Mouse (Mus musculus) liver, embryonic 13.5 days (tissue): ENCODE measurements around the gene Fnbp4. TPM values are rescaled to one million over a fixed set of nuclear protein-coding genes. Genes with fewer than 3 reads are reported as not detected.

Experiments used
- ATAC-seq: fragments of 200-750 bp; cut with Nextera tagmentation; 2 replicates; pipeline ENCODE4 v1.8.0; 2017; ENCODE audit warnings: low read depth, mild to moderate bottlenecking, moderate number of reproducible peaks, moderate library complexity
- DNase-seq: peaks from one replicate; pipeline ENCODE4 v3.0.0; 2022
- H3K27ac ChIP-seq: fragments of 300-500 bp; sonication (generic); 2 replicates; pipeline ENCODE4 v1.5.1; 2015; ENCODE audit warnings: moderate library complexity, mild to moderate bottlenecking, inconsistent platforms
- H3K27me3 ChIP-seq: fragments of 300-500 bp; sonication (generic); 2 replicates; pipeline ENCODE4 v1.6.1; 2015; ENCODE audit warnings: mild to moderate bottlenecking, inconsistent platforms
- H3K36me3 ChIP-seq: fragments of 300-500 bp; sonication (generic); 2 replicates; pipeline ENCODE4 v1.6.1; 2015; ENCODE audit warnings: mild to moderate bottlenecking, inconsistent platforms
- H3K4me1 ChIP-seq: fragments of 300-500 bp; sonication (generic); replicated peaks from 2 replicates; pipeline ENCODE4 v1.6.1; 2015; ENCODE audit warnings: inconsistent platforms
- H3K4me2 ChIP-seq: fragments of 300-500 bp; sonication (generic); 2 replicates; pipeline ENCODE4 v1.6.1; 2015; ENCODE audit warnings: inconsistent platforms, mild to moderate bottlenecking, moderate library complexity
- H3K4me3 ChIP-seq: fragments of 300-500 bp; sonication (generic); replicated peaks from 2 replicates; pipeline ENCODE4 v1.5.1; 2015; ENCODE audit warnings: mild to moderate bottlenecking, inconsistent platforms
- H3K9ac ChIP-seq: fragments of 300-500 bp; sonication (generic); 2 replicates; pipeline ENCODE4 v1.6.1; 2015; ENCODE audit warnings: mild to moderate bottlenecking, inconsistent platforms
- H3K9me3 ChIP-seq: fragments of 300-500 bp; sonication (generic); replicated peaks from 2 replicates; pipeline ENCODE4 v1.6.1; 2016; ENCODE audit warnings: inconsistent platforms
- WGBS: fragments of 180-500 bp; shearing (Covaris S2); methylation state at CpG from one replicate; pipeline ENCODE4 v1.1.7; 2015; ENCODE audit not compliant: insufficient replicate concordance; 5-methylcytosine and 5-hydroxymethylcytosine counted together
- polyA plus RNA-seq: library from polyadenylated mRNA; unstranded; fragments of >200 nt; fragmentation: Nextera tagmentation; extraction: Ambion mirVana; gene quantifications from 2 replicates; pipeline ENCODE4 v1.2.1, GENCODE M21; 2015

The Fnbp4 gene
- polyA plus RNA-seq: 30.4 and 37.1 TPM in 2 replicates

DNA sequence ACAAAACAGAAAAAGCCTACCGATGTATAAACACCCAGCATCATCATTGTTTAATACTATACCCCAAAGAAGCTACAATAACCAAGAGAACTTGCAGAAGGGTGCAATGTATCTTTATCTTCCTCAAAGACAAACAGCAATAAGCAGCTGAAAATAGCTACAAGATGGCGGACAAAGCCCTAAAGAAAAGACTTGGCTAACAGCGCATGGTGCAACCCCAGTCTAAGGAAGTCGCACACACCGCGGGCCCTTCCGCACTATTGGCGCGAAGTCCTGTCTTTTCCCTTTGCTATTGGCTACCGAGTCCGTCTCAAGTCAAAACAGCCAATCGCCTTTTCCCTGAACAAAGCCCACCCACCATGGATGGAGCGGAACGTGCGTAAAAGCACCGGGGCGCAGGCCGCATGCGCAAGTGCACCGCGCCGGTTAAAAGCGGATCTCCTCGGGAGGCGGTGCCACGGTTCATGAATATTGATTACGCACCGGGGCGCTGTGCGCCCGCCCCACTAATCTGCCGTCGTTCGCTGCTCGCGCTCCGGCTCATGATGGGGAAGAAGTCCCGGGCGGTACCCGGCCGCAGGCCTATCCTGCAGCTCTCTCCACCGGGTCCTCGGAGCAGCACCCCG is at the start of gene Fnbp4:
Gene Fnbp4, plus strand, starts transcription at position 318 of the 626 bp plus-strand sequence.
- H3K4me2 ChIP-seq: peak within 1 kb of the TSS; percentile 77
- H3K9me3 ChIP-seq: no peaks in the 10 kb centered on the region
- H3K4me1 ChIP-seq: peaks cover 41% of the 10 kb centered on the region
- under 1% methylated on average over 44 of the region's 44 CpGs for WGBS
- peak within 1 kb of the TSS; percentile 96 for H3K9ac ChIP-seq
- peak; percentile 98 for DNase-seq
- peak; percentile 97 for ATAC-seq
- peak within 1 kb of the TSS; percentile 93 for H3K27ac ChIP-seq
- H3K4me3 ChIP-seq: peak within 1 kb of the TSS; percentile 87
- no peaks in the 10 kb centered on the region for H3K27me3 ChIP-seq
- peaks cover 30% of the 10 kb centered on the region for H3K36me3 ChIP-seq

- 90% methylated on average over 4 of the region's 4 CpGs for WGBS
- no peak for ATAC-seq
Measured at GRCm38 (mm10) chr2:90700943-90701342, 44.2 kb upstream of the Fnbp4 start.

GRCm38 (mm10) chr2:90708548-90708947 is 36.6 kb upstream of the Fnbp4 start:
- Histone ChIP-seq H3K4me1 (0 out of 2 replicates have a peak, but pooled peaks cover under 1% of the 10 kb centered on the region), H3K4me3 (no peak overlapping the region), H3K9ac (no peak overlapping the region), H3K36me3 (peaks cover 96% of the 10 kb centered on the region), H3K27ac (no peak overlapping the region), H3K4me2 (no peak overlapping the region), H3K27me3 (no peaks in the 10 kb centered on the region), H3K9me3 (no peaks in the 10 kb centered on the region)
- WGBS: 92% methylated on average over 1 of the region's 1 CpGs
- ATAC-seq (no peak), DNase-seq (no peak)

More at GRCm38 (mm10) chr2:90700943-90701342, 44.2 kb upstream of the Fnbp4 start:
- no peak overlapping the region for H3K9ac ChIP-seq
- DNase-seq: no peak
- H3K4me1 ChIP-seq: no peaks in the 10 kb centered on the region
- no peak overlapping the region for H3K27ac ChIP-seq
- H3K36me3 ChIP-seq: peaks cover 98% of the 10 kb centered on the region
- H3K4me2 ChIP-seq: no peak overlapping the region
- no peaks in the 10 kb centered on the region for H3K9me3 ChIP-seq
- no peaks in the 10 kb centered on the region for H3K27me3 ChIP-seq
- H3K4me3 ChIP-seq: no peak overlapping the region

DNA sequence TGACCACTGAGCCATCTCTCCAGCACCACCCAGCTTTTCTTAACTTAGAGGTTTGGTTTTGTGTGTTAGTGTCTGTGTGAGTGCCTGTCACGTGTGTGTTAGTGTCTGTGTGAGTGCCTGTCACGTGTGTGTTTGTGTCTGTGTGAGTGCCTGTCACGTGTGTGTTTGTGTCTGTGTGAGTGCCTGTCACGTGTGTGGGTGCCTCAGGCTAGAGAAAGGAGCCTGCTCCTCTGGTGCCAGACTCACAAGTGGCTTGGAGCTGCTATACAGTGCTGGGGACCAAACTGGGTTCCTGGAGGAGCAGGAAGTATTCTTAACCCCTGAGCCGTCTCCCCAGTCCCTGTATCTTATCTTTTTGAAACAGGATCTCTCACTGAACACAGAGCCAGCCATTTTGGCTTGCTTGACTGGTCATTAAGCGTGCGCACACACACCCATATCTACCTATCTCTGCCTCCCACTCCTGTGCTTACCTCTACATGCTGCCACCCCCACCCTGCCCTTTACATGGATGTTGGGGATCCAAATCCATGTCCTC is 29.5 kb upstream of the Fnbp4 start:
- Histone ChIP-seq H3K27ac (peak overlapping the region; percentile 92), H3K36me3 (peaks cover 90% of the 10 kb centered on the region)
- ATAC-seq: peak; percentile 98

DNA sequence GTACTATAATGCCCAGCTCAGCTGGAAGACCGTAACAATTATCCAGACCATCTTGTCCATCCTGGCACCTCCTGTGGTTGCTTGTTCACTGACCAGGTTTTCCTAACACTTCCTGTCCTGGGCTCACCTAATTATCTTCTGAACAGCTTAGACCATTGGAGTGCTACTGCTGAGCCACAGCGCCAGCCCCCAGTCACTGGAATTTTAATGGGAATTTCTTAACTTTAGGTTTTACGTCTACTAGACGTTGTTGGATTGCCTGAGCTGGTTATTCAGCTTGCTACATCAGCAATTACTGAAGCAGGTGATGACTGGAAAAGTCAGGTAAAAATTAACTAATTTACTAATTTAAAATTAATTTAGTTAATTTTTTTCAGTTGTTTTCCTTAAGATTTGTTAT is 27.8 kb upstream of the Fnbp4 start:
- H3K36me3 ChIP-seq: peaks cover 86% of the 10 kb centered on the region
- no peak for DNase-seq
- H3K9me3 ChIP-seq: no peaks in the 10 kb centered on the region
- no peak overlapping the region for H3K4me2 ChIP-seq
- no peak overlapping the region for H3K9ac ChIP-seq
- WGBS: 92% methylated on average over 4 of the region's 4 CpGs
- H3K4me3 ChIP-seq: no peak overlapping the region
- no peak for ATAC-seq
- H3K27ac ChIP-seq: peak overlapping the region; percentile 9; the same call in 1 of the 2 replicates
- peaks cover 32% of the 10 kb centered on the region for H3K4me1 ChIP-seq
- H3K27me3 ChIP-seq: no peaks in the 10 kb centered on the region

More for the DNA sequence above, 29.5 kb upstream of the Fnbp4 start:
- DNase-seq: peak; percentile 71
- Histone ChIP-seq H3K4me3 (0 out of 2 replicates have a peak overlapping the region, but pooled peaks have one; percentile 5), H3K4me2 (peak overlapping the region; percentile 51), H3K9ac (peak overlapping the region; percentile 55), H3K4me1 (peaks cover 32% of the 10 kb centered on the region), H3K9me3 (no peaks in the 10 kb centered on the region), H3K27me3 (no peaks in the 10 kb centered on the region)
- 27% methylated on average over 7 of the region's 7 CpGs for WGBS

DNA sequence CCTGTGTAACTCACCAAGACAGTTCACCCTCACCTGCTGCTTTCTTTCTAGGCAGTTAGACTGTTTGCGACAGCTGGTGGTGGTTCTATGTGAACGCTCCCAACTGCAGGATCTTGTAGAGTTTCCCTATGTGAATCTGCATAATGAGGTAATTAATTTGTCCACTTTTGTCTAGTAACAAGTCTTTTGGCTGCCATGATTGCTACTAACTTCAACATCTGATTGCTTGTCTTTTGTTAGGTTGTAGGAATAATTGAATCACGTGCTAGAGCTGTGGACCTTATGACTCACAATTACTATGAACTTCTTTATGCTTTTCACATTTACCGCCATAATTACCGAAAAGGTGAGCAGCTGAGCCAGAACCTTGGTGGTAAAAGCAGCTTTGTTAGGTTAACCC is 27.2 kb upstream of the Fnbp4 start:
- H3K4me2 ChIP-seq: no peak overlapping the region
- no peak overlapping the region for H3K9ac ChIP-seq
- H3K9me3 ChIP-seq: no peaks in the 10 kb centered on the region
- WGBS: 97% methylated on average over 5 of the region's 5 CpGs
- no peak overlapping the region; the same call in 1 of the 2 replicates for H3K27ac ChIP-seq
- H3K4me3 ChIP-seq: no peak overlapping the region
- peaks cover 85% of the 10 kb centered on the region for H3K36me3 ChIP-seq
- no peak for ATAC-seq
- DNase-seq: no peak
- H3K4me1 ChIP-seq: peaks cover 32% of the 10 kb centered on the region
- no peaks in the 10 kb centered on the region for H3K27me3 ChIP-seq

DNA sequence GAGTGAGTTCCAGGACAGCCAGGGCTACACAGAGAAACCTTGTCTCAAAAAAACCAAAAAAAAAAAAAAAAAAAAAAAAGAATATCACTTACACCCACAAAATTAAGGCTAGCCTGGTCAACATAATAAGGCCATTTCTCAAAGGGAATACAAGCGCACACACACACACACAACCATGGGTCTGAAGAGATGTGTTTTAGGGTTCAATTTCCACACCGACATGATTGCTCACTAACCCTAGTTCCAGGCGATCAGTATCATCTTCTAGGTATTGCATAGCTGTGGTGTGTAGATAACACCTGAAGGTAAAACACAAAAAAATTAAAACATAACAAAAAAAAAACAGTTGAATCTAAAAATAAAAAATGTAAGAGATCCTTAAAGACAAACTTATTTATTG is 18.4 kb upstream of the Fnbp4 start:
- no peak for DNase-seq
- H3K4me2 ChIP-seq: no peak overlapping the region
- peaks cover 95% of the 10 kb centered on the region for H3K36me3 ChIP-seq
- WGBS: 64% methylated on average over 3 of the region's 3 CpGs
- H3K9ac ChIP-seq: no peak overlapping the region
- no peak overlapping the region for H3K27ac ChIP-seq
- H3K4me1 ChIP-seq: peaks cover 11% of the 10 kb centered on the region; the same call in 1 of the 2 replicates
- H3K9me3 ChIP-seq: no peaks in the 10 kb centered on the region
- no peak for ATAC-seq
- H3K4me3 ChIP-seq: no peak overlapping the region
- no peaks in the 10 kb centered on the region for H3K27me3 ChIP-seq

GRCm38 (mm10) chr2:90735326-90735725 is 9.8 kb upstream of the Fnbp4 start:
- DNase-seq: no peak

DNA sequence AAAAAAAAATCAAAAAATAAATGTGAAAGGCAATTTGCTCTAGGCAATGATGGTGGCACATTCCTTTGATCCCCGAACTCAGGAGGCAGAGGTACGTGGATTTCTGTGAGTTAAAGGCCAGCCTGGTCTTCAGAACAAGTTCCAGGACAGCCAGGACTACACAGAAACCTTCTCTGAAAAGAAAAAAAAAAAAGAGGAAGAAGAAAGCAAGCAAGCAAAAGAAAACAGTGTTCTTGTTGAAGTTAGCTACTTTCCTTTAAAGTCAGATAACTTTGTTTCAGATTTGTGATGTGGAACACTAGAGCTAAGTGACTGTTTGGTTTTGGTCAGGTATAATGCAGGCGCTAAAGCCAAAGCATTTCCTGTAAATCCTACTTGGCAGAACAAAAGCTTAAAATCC is 6.4 kb upstream of the Fnbp4 start:
- Histone ChIP-seq H3K4me3 (no peak overlapping the region), H3K27ac (no peak overlapping the region), H3K36me3 (peaks cover 43% of the 10 kb centered on the region), H3K4me1 (no peaks in the 10 kb centered on the region), H3K9me3 (no peaks in the 10 kb centered on the region), H3K27me3 (no peaks in the 10 kb centered on the region), H3K4me2 (no peak overlapping the region), H3K9ac (no peak overlapping the region)
- DNase-seq: no peak
- 86% methylated on average over 3 of the region's 3 CpGs for WGBS
- no peak for ATAC-seq

More at GRCm38 (mm10) chr2:90735326-90735725, 9.8 kb upstream of the Fnbp4 start:
- Histone ChIP-seq H3K4me1 (no peaks in the 10 kb centered on the region), H3K27me3 (no peaks in the 10 kb centered on the region), H3K9me3 (no peaks in the 10 kb centered on the region), H3K4me2 (no peak overlapping the region), H3K36me3 (peaks cover 76% of the 10 kb centered on the region), H3K9ac (no peak overlapping the region), H3K27ac (no peak overlapping the region), H3K4me3 (no peak overlapping the region)
- 91% methylated on average over 11 of the region's 11 CpGs for WGBS
- no peak for ATAC-seq

DNA sequence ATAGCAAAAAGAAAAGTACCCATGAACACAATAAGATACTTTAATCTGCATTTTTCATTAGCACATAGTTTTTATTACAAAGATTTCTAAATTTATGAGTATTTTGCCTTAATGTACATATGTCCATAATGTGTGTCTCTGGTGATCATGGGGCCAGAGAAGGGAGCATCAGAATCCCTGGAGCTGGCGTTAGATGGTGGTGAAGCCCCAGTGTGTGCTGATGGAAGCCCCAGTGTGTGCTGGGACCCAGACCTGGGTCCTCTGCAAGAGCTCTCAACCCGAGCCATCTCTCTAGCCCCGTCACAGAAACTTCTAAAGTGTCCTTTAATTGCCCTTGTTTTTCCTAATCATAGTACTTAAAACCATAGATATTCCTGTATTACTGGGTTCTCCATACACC is 5.8 kb upstream of the Fnbp4 start:
- WGBS: 85% methylated on average over 3 of the region's 3 CpGs
- H3K4me1 ChIP-seq: peaks cover 3% of the 10 kb centered on the region
- H3K4me2 ChIP-seq: no peak overlapping the region
- no peaks in the 10 kb centered on the region for H3K27me3 ChIP-seq
- DNase-seq (no peak), ATAC-seq (no peak)
- peaks cover 37% of the 10 kb centered on the region for H3K36me3 ChIP-seq
- H3K9ac ChIP-seq: no peak overlapping the region
- H3K4me3 ChIP-seq: no peak overlapping the region
- H3K27ac ChIP-seq: no peak overlapping the region
- no peaks in the 10 kb centered on the region for H3K9me3 ChIP-seq

- Histone ChIP-seq H3K27me3 (no peaks in the 10 kb centered on the region), H3K9ac (no peak overlapping the region), H3K9me3 (no peaks in the 10 kb centered on the region), H3K36me3 (peaks cover 31% of the 10 kb centered on the region), H3K4me2 (no peak overlapping the region), H3K4me1 (peaks cover 7% of the 10 kb centered on the region), H3K27ac (no peak overlapping the region), H3K4me3 (no peak overlapping the region)
- ATAC-seq (no peak), DNase-seq (no peak)
- 80% methylated on average over 5 of the region's 5 CpGs for WGBS
Measured at GRCm38 (mm10) chr2:90739921-90740320, 5.2 kb upstream of the Fnbp4 start.
